In the genomic region with DNA sequence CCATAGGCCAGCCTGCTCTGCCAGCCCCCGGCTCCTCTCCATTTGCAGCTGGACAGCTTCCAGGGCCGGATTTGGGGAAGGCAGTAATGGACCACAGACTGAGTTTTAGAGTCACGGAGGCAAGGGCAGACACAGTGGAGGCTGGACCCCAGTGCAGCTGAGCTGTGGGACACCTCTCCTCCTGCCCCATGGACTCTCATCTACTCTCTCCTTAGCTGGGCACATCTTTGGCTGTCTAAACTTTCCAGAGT, we compare ENCODE assay signal across 15 mouse cellular contexts.
DNase-seq lines count a peak whose midpoint lies in the region; ATAC-seq and TF ChIP-seq lines count a peak whose summit lies in the region.
"Had no signal": no experiment of that assay in that cellular context is flagged by ENCODE, and none has a peak within 500 bp of the region (broad histone marks: within the 10 kb centered on the region; RNA-seq: fewer than 3 reads in every experiment).

No protein-coding gene starts in this region.

- WGBS in forebrain, embryonic 14.5 days, result 8% methylated on average over 3 of the region's 3 CpGs
- WGBS in hindbrain, postnatal 0 days, result 12% methylated on average over 3 of the region's 3 CpGs
- WGBS in neural tube, embryonic 14.5 days, result 28% methylated on average over 3 of the region's 3 CpGs

- no peaks in the 10 kb centered on the region for H3K9me3 ChIP-seq in forebrain, embryonic 14.5 days (replicated peaks; ENCODE audit: control insufficient read depth, low read length)
- H3K9me3 ChIP-seq in hindbrain, postnatal 0 days (ENCODE audit: low read length), result no peaks in the 10 kb centered on the region
- no peaks in the 10 kb centered on the region for H3K9me3 ChIP-seq in neural tube, embryonic 14.5 days (ENCODE audit: control insufficient read depth, low read length)
- H3K9me3 ChIP-seq: G1E; heart, embryonic 15.5 days; intestine, embryonic 15.5 days had no signal

- H3K4me1 ChIP-seq in forebrain, embryonic 14.5 days (ENCODE audit: control insufficient read depth, insufficient read depth, low read length), result peaks cover 57% of the 10 kb centered on the region
- H3K4me1 ChIP-seq in hindbrain, postnatal 0 days (ENCODE audit: insufficient read depth, low read length), result peaks cover 25% of the 10 kb centered on the region
- peaks cover 12% of the 10 kb centered on the region; the same call in 1 of the 2 replicates for H3K4me1 ChIP-seq in neural tube, embryonic 14.5 days (ENCODE audit: control insufficient read depth, insufficient read depth, low read length)
- H3K4me1 ChIP-seq: heart, embryonic 15.5 days; intestine, embryonic 15.5 days had no signal

- H3K27me3 ChIP-seq in forebrain, embryonic 14.5 days (replicated peaks; ENCODE audit: control insufficient read depth, insufficient read depth, low read length), result no peaks in the 10 kb centered on the region
- H3K27me3 ChIP-seq in hindbrain, postnatal 0 days (ENCODE audit: insufficient read depth, low read length), result no peaks in the 10 kb centered on the region
- H3K27me3 ChIP-seq in neural tube, embryonic 14.5 days (ENCODE audit: control insufficient read depth, insufficient read depth, low read length), result no peaks in the 10 kb centered on the region
- H3K27me3 ChIP-seq: intestine, embryonic 15.5 days had no signal

- ATAC-seq in forebrain, embryonic 14.5 days, result no peak
- ATAC-seq in hindbrain, postnatal 0 days, result no peak
- ATAC-seq in neural tube, embryonic 14.5 days (ENCODE audit: low read depth), result no peak
- ATAC-seq: intestine, embryonic 15.5 days had no signal

- no peak overlapping the region for H3K4me3 ChIP-seq in forebrain, embryonic 14.5 days (ENCODE audit: low read depth, low read length)
- H3K4me3 ChIP-seq in hindbrain, postnatal 0 days (ENCODE audit: low read length), result no peak overlapping the region
- H3K4me3 ChIP-seq in neural tube, embryonic 14.5 days (ENCODE audit: low read depth, low read length), result no peak overlapping the region
- H3K4me3 ChIP-seq: heart, embryonic 15.5 days; intestine, embryonic 15.5 days had no signal

- DNase-seq in left cerebral cortex, postnatal 4 days, result peak; percentile 51
- no peak for DNase-seq in left cerebral cortex, postnatal 14 days (ENCODE audit: low spot score in 2 of 2)
- DNase-seq in forebrain, embryonic 14.5 days (ENCODE audit: low spot score), result no peak
- no peak for DNase-seq in hindbrain, postnatal 0 days (ENCODE audit: low spot score)
- DNase-seq in yolk sac, embryonic 10.5 days (ENCODE audit: low spot score), result no peak
- DNase-seq in retina, postnatal 1 day, result no peak
- DNase-seq in cerebellum, adult 11 months, result no peak
- DNase-seq: cerebellum, adult 18-20 months; gastrocnemius, postnatal 25 days; kidney, postnatal 4 days had no signal

- H3K27ac ChIP-seq in forebrain, embryonic 14.5 days (ENCODE audit: low read depth, low read length), result peak overlapping the region; percentile 94
- peak overlapping the region; percentile 64 for H3K27ac ChIP-seq in hindbrain, postnatal 0 days
- peak overlapping the region; percentile 50 for H3K27ac ChIP-seq in neural tube, embryonic 14.5 days (ENCODE audit: low read depth, low read length)
- H3K27ac ChIP-seq: heart, embryonic 15.5 days; intestine, embryonic 15.5 days; liver, embryonic 14.5 days had no signal

- intact Hi-C loops in left cerebral cortex, postnatal 4 days (cut with DNase I), result no loop called here
- intact Hi-C loops in left cerebral cortex, postnatal 14 days (cut with DNase I), result loop anchor here (5.0 kb wide), 1 partner anchor 45 kb away; no protein-coding TSS in a partner anchor

- H3K4me2 ChIP-seq in forebrain, embryonic 14.5 days (ENCODE audit: low read length), result no peak overlapping the region
- no peak overlapping the region for H3K4me2 ChIP-seq in hindbrain, postnatal 0 days (ENCODE audit: low read depth, low read length)
- no peak overlapping the region for H3K4me2 ChIP-seq in neural tube, embryonic 14.5 days (ENCODE audit: low read depth, low read length)
- H3K4me2 ChIP-seq: heart, embryonic 15.5 days; intestine, embryonic 15.5 days had no signal

- H3K36me3 ChIP-seq in forebrain, embryonic 14.5 days (ENCODE audit: control insufficient read depth, insufficient read depth, low read length), result no peaks in the 10 kb centered on the region
- H3K36me3 ChIP-seq in hindbrain, postnatal 0 days (ENCODE audit: insufficient read depth, low read length), result no peaks in the 10 kb centered on the region
- H3K36me3 ChIP-seq in neural tube, embryonic 14.5 days (ENCODE audit: control insufficient read depth, insufficient read depth, low read length), result no peaks in the 10 kb centered on the region
- H3K36me3 ChIP-seq: G1E; heart, embryonic 15.5 days; intestine, embryonic 15.5 days had no signal

- TF ChIP-seq CTCF in hindbrain, postnatal 0 days (IDR thresholded peaks at IDR 0.05; ENCODE audit: low read depth), result no peak

- peak overlapping the region; percentile 22; the same call in 1 of the 2 replicates for H3K9ac ChIP-seq in forebrain, embryonic 14.5 days (ENCODE audit: low read length)
- H3K9ac ChIP-seq in hindbrain, postnatal 0 days (replicated peaks; ENCODE audit: low read length), result no peak overlapping the region
- H3K9ac ChIP-seq in neural tube, embryonic 14.5 days (replicated peaks; ENCODE audit: low read depth, low read length), result no peak overlapping the region
- H3K9ac ChIP-seq: heart, embryonic 15.5 days; intestine, embryonic 15.5 days; liver, embryonic 14.5 days had no signal
